Mouse (Mus musculus) ES-Bruce4 (cell line): ENCODE measurements around the gene Pkp4. TPM values are rescaled to one million over a fixed set of nuclear protein-coding genes. Genes with fewer than 3 reads are reported as not detected.

Experiments
- H3K27ac ChIP-seq: 2 replicates; pipeline ENCODE4 v1.5.1; 2012; ENCODE audit warnings: low read length, inconsistent platforms; ENCODE audit not compliant: insufficient read depth
- H3K27me3 ChIP-seq: 2 replicates; pipeline ENCODE4 v1.6.1; 2012; ENCODE audit warnings: mild to moderate bottlenecking, low read length, inconsistent platforms; ENCODE audit not compliant: control insufficient read depth, poor library complexity, insufficient read depth, severe bottlenecking
- H3K36me3 ChIP-seq: 2 replicates; pipeline ENCODE4 v1.6.1; 2012; ENCODE audit warnings: inconsistent platforms, mild to moderate bottlenecking, low read length, moderate library complexity; ENCODE audit not compliant: control insufficient read depth, poor library complexity, insufficient read depth, severe bottlenecking
- H3K4me1 ChIP-seq: one replicate; pipeline ENCODE4 v1.8.1; 2011; ENCODE audit warnings: low read length; ENCODE audit not compliant: control insufficient read depth, insufficient read depth
- H3K4me3 ChIP-seq: 2 replicates; pipeline ENCODE4 v1.5.1; 2011; ENCODE audit warnings: low read depth, mild to moderate bottlenecking, low read length
- H3K9ac ChIP-seq: 2 replicates; pipeline ENCODE4 v1.6.1; 2012; ENCODE audit warnings: low read depth, mild to moderate bottlenecking, inconsistent platforms; ENCODE audit not compliant: poor library complexity, severe bottlenecking
- H3K9me3 ChIP-seq: replicated peaks from 2 replicates; pipeline ENCODE4 v1.6.1; 2012; ENCODE audit warnings: mild to moderate bottlenecking, low read length, inconsistent platforms; ENCODE audit not compliant: control insufficient read depth, poor library complexity, insufficient read depth, severe bottlenecking
- CTCF ChIP-seq: IDR thresholded peaks from one replicate; pipeline ENCODE4 v1.8.1; 2011; ENCODE audit warnings: low read depth, low read length
- EP300 ChIP-seq: IDR thresholded peaks from 2 replicates; pipeline ENCODE4 v1.6.1; 2011; ENCODE audit warnings: low read depth, low read length; ENCODE audit not compliant: insufficient read depth
- POLR2A ChIP-seq: IDR thresholded peaks from one replicate; pipeline ENCODE4 v1.8.1; 2011; ENCODE audit warnings: low read length; ENCODE audit not compliant: insufficient read depth
- polyA plus RNA-seq: library from polyadenylated mRNA; stranded (reverse); fragments of >200 nt; gene quantifications from 2 replicates; pipeline ENCODE4 v1.2.4, GENCODE M21; 2011; ENCODE audit warnings: low read depth; ENCODE audit not compliant: missing spikeins, insufficient read depth, insufficient read length

Gene Pkp4
- polyA plus RNA-seq, 1 experiment: 82.1 TPM

GRCm38 (mm10) chr2:59212430-59212829, 51.8 kb downstream of the Pkp4 start:
- Histone ChIP-seq H3K36me3 (no peaks in the 10 kb centered on the region), H3K27ac (no peak overlapping the region)

GRCm38 (mm10) chr2:59212846-59213245, 52.2 kb downstream of the Pkp4 start:
- Histone ChIP-seq H3K27ac (no peak overlapping the region), H3K36me3 (no peaks in the 10 kb centered on the region), H3K9me3 (no peaks in the 10 kb centered on the region), H3K4me1 (no peaks in the 10 kb centered on the region), H3K4me3 (no peak overlapping the region), H3K27me3 (no peaks in the 10 kb centered on the region), H3K9ac (no peak overlapping the region)
- TF ChIP-seq CTCF (no peak), POLR2A (no peak), EP300 (no peak)

More at GRCm38 (mm10) chr2:59212430-59212829, 51.8 kb downstream of the Pkp4 start:
- Histone ChIP-seq H3K27me3 (no peaks in the 10 kb centered on the region), H3K4me3 (no peak overlapping the region), H3K4me1 (no peaks in the 10 kb centered on the region), H3K9me3 (no peaks in the 10 kb centered on the region), H3K9ac (no peak overlapping the region)
- TF ChIP-seq CTCF (no peak), POLR2A (no peak), EP300 (no peak)

GRCm38 (mm10) chr2:59217931-59218330, 57.3 kb downstream of the Pkp4 start:
- H3K9ac ChIP-seq: no peak overlapping the region
- no peaks in the 10 kb centered on the region for H3K27me3 ChIP-seq
- H3K4me3 ChIP-seq: no peak overlapping the region
- no peaks in the 10 kb centered on the region for H3K36me3 ChIP-seq
- TF ChIP-seq CTCF: no peak
- H3K27ac ChIP-seq: no peak overlapping the region
- H3K4me1 ChIP-seq: no peaks in the 10 kb centered on the region
- no peaks in the 10 kb centered on the region for H3K9me3 ChIP-seq

GRCm38 (mm10) chr2:59219997-59220789, 59.5 kb downstream of the Pkp4 start:
- no peak overlapping the region for H3K4me3 ChIP-seq
- H3K9ac ChIP-seq: no peak overlapping the region
- H3K27me3 ChIP-seq: no peaks in the 10 kb centered on the region
- no peak overlapping the region for H3K27ac ChIP-seq
- no peaks in the 10 kb centered on the region for H3K36me3 ChIP-seq
- TF ChIP-seq POLR2A: no peak
- TF ChIP-seq EP300: no peak
- no peak for TF ChIP-seq CTCF
- H3K4me1 ChIP-seq: peaks cover 1% of the 10 kb centered on the region
- no peaks in the 10 kb centered on the region for H3K9me3 ChIP-seq

- Histone ChIP-seq H3K36me3 (no peaks in the 10 kb centered on the region), H3K27me3 (no peaks in the 10 kb centered on the region), H3K4me3 (no peak overlapping the region), H3K9ac (no peak overlapping the region), H3K4me1 (peaks cover 6% of the 10 kb centered on the region), H3K9me3 (no peaks in the 10 kb centered on the region), H3K27ac (no peak overlapping the region)
- TF ChIP-seq EP300 (no peak), CTCF (no peak), POLR2A (no peak)
Measured at GRCm38 (mm10) chr2:59226383-59226782, 65.7 kb downstream of the Pkp4 start.

- Histone ChIP-seq H3K9me3 (no peaks in the 10 kb centered on the region), H3K4me3 (no peak overlapping the region), H3K9ac (no peak overlapping the region), H3K27me3 (no peaks in the 10 kb centered on the region), H3K36me3 (no peaks in the 10 kb centered on the region), H3K4me1 (peaks cover 9% of the 10 kb centered on the region), H3K27ac (0 out of 2 replicates have a peak overlapping the region, but pooled peaks have one; percentile 39)
- no peak for TF ChIP-seq POLR2A
- 0 out of 2 replicates have a peak, but pooled peaks have one; percentile 30 for TF ChIP-seq EP300
Measured at GRCm38 (mm10) chr2:59227011-59227410, 66.4 kb downstream of the Pkp4 start.
